Mouse (Mus musculus): Measurements from ENCODE around the gene Slc7a7. TPM values are rescaled to one million over a fixed set of nuclear protein-coding genes. Genes with fewer than 3 reads are reported as not detected.

The Slc7a7 gene
- 1 to 10 TPM; 3.1 to 5.5 TPM for total RNA-seq (2021)
- long read RNA-seq, experiment 1, partial matches to known transcripts = 0 of 3 reads
- long read RNA-seq, experiment 1, other reads (novel, unspliced or antisense) = 1 of 3 reads
- long read RNA-seq, experiment 2, partial matches to known transcripts = 0 of 3 reads
- long read RNA-seq, experiment 2, other reads (novel, unspliced or antisense) = 1 of 3 reads

- no peak for DNase-seq
These were observed at the start of gene Slc7a7 for GRCm38 (mm10) chr14:54417623-54418081. Gene Slc7a7 (minus strand): TSS chr14:54417780.

- DNase-seq = peak; percentile 55
These were observed 46.9 kb upstream of the Slc7a7 start for GRCm38 (mm10) chr14:54464293-54465005.

- DNase-seq = peak; percentile 88
These were observed 46.3 kb upstream of the Slc7a7 start, which contains the start of gene Lrp10 for GRCm38 (mm10) chr14:54463959-54464292. Gene Lrp10 (plus strand): TSS chr14:54464137.

- no peak for DNase-seq
These were observed 45.8 kb upstream of the Slc7a7 start for GRCm38 (mm10) chr14:54463108-54463958.

GRCm38 (mm10) chr14:54462146-54462545 lies 44.6 kb upstream of the Slc7a7 start:
- DNase-seq = no peak

- DNase-seq = no peak
These were observed 40.5 kb upstream of the Slc7a7 start for GRCm38 (mm10) chr14:54457907-54458569.

GRCm38 (mm10) chr14:54454669-54455528 lies 37.3 kb upstream of the Slc7a7 start:
- no peak for DNase-seq

GRCm38 (mm10) chr14:54453566-54453965 lies 36.0 kb upstream of the Slc7a7 start:
- DNase-seq = no peak

- peak; percentile 75 for DNase-seq
These were observed 27.9 kb upstream of the Slc7a7 start for GRCm38 (mm10) chr14:54445476-54445875.

- DNase-seq = peak; percentile 54
These were observed 26.4 kb upstream of the Slc7a7 start for GRCm38 (mm10) chr14:54443712-54444618.

- DNase-seq = peak; percentile 65
These were observed 25.6 kb upstream of the Slc7a7 start for GRCm38 (mm10) chr14:54443196-54443595.

GRCm38 (mm10) chr14:54442548-54442947 lies 25.0 kb upstream of the Slc7a7 start:
- no peak for DNase-seq

GRCm38 (mm10) chr14:54441365-54441764 lies 23.8 kb upstream of the Slc7a7 start:
- DNase-seq = no peak

GRCm38 (mm10) chr14:54440538-54440937 lies 23.0 kb upstream of the Slc7a7 start:
- DNase-seq = no peak

GRCm38 (mm10) chr14:54439610-54440009 lies 22.0 kb upstream of the Slc7a7 start:
- no peak for DNase-seq

- DNase-seq = no peak
These were observed 21.6 kb upstream of the Slc7a7 start for GRCm38 (mm10) chr14:54439155-54439554.

- DNase-seq = no peak
These were observed 17.8 kb upstream of the Slc7a7 start for GRCm38 (mm10) chr14:54435194-54435918.

GRCm38 (mm10) chr14:54433941-54434531 lies 16.5 kb upstream of the Slc7a7 start:
- DNase-seq = no peak

Measured in gastrocnemius, postnatal 10 days (tissue).